Mouse (Mus musculus) liver, embryonic 11.5 days (tissue): ENCODE data around the gene Sephs2. TPM values are rescaled to one million over a fixed set of nuclear protein-coding genes. Genes with fewer than 3 reads are reported as not detected.
"Not testable (repeated sequence)": the region's sequence is repeated elsewhere in the genome, so short reads cannot be mapped to it uniquely, and the experiment has no call there.

ENCODE experiments used
- ATAC-seq: fragments of 200-750 bp; cut with Nextera tagmentation; replicated peaks from 2 replicates; pipeline ENCODE4 v1.8.0; 2017; ENCODE audit warnings: moderate number of reproducible peaks, mild to moderate bottlenecking, moderate TSS enrichment, moderate library complexity; ENCODE audit not compliant: low FRiP score
- DNase-seq: peaks from one replicate; pipeline ENCODE4 v3.0.0-alpha.2; 2017; ENCODE audit warnings: low spot score
- H3K27ac ChIP-seq: fragments of 300-500 bp; sonication (generic); 2 replicates; pipeline ENCODE4 v1.5.1; 2014; ENCODE audit warnings: mild to moderate bottlenecking, low read depth, low read length, control low read depth
- H3K27me3 ChIP-seq: fragments of 300-500 bp; sonication (generic); replicated peaks from 2 replicates; pipeline ENCODE4 v1.6.1; 2014; ENCODE audit warnings: low read length, mixed read lengths; ENCODE audit not compliant: control insufficient read depth, insufficient read depth
- H3K36me3 ChIP-seq: fragments of 300-500 bp; sonication (generic); 2 replicates; pipeline ENCODE4 v1.6.1; 2014; ENCODE audit warnings: mild to moderate bottlenecking, low read length, moderate library complexity, mixed read lengths; ENCODE audit not compliant: control insufficient read depth, insufficient read depth
- H3K4me1 ChIP-seq: fragments of 300-500 bp; sonication (generic); replicated peaks from 2 replicates; pipeline ENCODE4 v1.6.1; 2014; ENCODE audit warnings: low read length, mixed read lengths; ENCODE audit not compliant: control insufficient read depth, insufficient read depth
- H3K4me2 ChIP-seq: fragments of 300-500 bp; sonication (generic); 2 replicates; pipeline ENCODE4 v1.6.1; 2014; ENCODE audit warnings: mild to moderate bottlenecking, control low read depth, moderate library complexity
- H3K4me3 ChIP-seq: fragments of 300-500 bp; sonication (generic); 2 replicates; pipeline ENCODE4 v1.5.1; 2014; ENCODE audit warnings: low read depth, low read length, control low read depth
- H3K9ac ChIP-seq: fragments of 300-500 bp; sonication (generic); 2 replicates; pipeline ENCODE4 v1.6.1; 2014; ENCODE audit warnings: low read depth, low read length, control low read depth
- H3K9me3 ChIP-seq: fragments of 300-500 bp; sonication (generic); 2 replicates; pipeline ENCODE4 v1.6.1; 2016; ENCODE audit warnings: low read length, inconsistent platforms, mixed read lengths; ENCODE audit not compliant: control insufficient read depth
- WGBS: fragments of 180-500 bp; shearing (Covaris S2); extraction: QIAGEN DNeasy Blood & Tissue Kit; methylation state at CpG from one replicate; pipeline ENCODE4 v1.1.7; 2014; 5-methylcytosine and 5-hydroxymethylcytosine counted together
- polyA plus RNA-seq: library from polyadenylated mRNA; unstranded; fragments of >200 nt; fragmentation: Nextera tagmentation; extraction: Ambion mirVana; gene quantifications from 2 replicates; pipeline ENCODE4 v1.2.1, GENCODE M21; 2014

The Sephs2 gene
- polyA plus RNA-seq, 1 experiment from 2014 or later = 178 TPM

GRCm38 (mm10) chr7:127253341-127253740 lies 20.5 kb downstream of the Sephs2 start:
- Histone ChIP-seq H3K27ac (peak overlapping the region; percentile 88), H3K4me2 (peak overlapping the region; percentile 87), H3K36me3 (peaks cover 14% of the 10 kb centered on the region), H3K9me3 (no peaks in the 10 kb centered on the region), H3K4me3 (peak overlapping the region; percentile 49), H3K27me3 (no peaks in the 10 kb centered on the region), H3K9ac (peak overlapping the region; percentile 75), H3K4me1 (peaks cover 26% of the 10 kb centered on the region)
- DNase-seq (no peak), ATAC-seq (no peak)
- whole genome bisulfite sequencing = 77% methylated on average over 6 of the region's 6 CpGs

DNA sequence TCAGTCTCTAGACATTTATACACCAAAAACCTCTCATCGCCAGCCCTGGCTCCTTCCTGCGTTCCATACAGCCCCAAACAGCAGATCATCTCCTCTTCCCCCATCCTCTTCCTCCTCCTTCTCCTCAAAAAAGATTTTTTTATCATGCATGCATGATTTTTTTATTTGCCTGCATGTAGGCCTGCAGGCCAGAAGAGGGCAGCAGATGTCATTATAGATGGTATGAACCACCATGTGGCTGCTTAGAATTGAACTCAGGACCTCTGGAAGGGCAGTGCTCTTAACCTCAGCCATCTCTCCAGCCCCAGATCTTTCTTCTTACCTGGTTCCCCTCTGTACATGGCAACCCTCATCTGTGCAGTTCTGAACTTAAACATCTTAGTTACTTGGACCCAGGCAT lies 21.4 kb downstream of the Sephs2 start:
- Histone ChIP-seq H3K9ac (no peak overlapping the region), H3K36me3 (peaks cover 13% of the 10 kb centered on the region), H3K27ac (peak overlapping the region; percentile 32; the same call in 1 of the 2 replicates), H3K4me2 (no peak overlapping the region), H3K27me3 (no peaks in the 10 kb centered on the region), H3K4me3 (no peak overlapping the region), H3K4me1 (peaks cover 26% of the 10 kb centered on the region), H3K9me3 (no peaks in the 10 kb centered on the region)
- no peak for ATAC-seq
- 81% methylated on average over 2 of the region's 2 CpGs for WGBS
- DNase-seq = no peak

DNA sequence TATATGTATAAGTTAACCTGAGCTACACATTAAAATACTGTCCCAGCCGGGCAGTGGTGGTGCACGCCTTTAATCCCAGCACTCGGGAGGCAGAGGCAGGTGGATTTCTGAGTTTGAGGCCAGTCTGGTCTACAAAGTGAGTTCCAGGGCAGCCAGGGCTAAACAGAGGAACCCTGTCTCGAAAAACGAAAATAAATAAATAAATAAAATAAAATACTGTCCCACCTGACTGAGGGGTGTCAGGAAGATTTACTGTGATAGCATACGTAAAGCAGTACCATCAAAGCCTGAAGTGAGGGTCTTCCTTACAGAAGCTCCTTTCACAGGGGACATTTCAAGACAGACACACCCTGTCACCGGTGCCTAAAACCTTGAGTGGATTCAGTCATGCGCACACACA lies 23.3 kb downstream of the Sephs2 start:
- H3K27ac ChIP-seq, H3K4me3 ChIP-seq, H3K27me3 ChIP-seq, H3K9ac ChIP-seq, H3K9me3 ChIP-seq, ATAC-seq, H3K4me2 ChIP-seq, DNase-seq: not testable (repeated sequence)
- peaks cover 33% of the 10 kb centered on the region for H3K4me1 ChIP-seq
- WGBS = 89% methylated on average over 8 of the region's 8 CpGs
- H3K36me3 ChIP-seq = peaks cover 12% of the 10 kb centered on the region

DNA sequence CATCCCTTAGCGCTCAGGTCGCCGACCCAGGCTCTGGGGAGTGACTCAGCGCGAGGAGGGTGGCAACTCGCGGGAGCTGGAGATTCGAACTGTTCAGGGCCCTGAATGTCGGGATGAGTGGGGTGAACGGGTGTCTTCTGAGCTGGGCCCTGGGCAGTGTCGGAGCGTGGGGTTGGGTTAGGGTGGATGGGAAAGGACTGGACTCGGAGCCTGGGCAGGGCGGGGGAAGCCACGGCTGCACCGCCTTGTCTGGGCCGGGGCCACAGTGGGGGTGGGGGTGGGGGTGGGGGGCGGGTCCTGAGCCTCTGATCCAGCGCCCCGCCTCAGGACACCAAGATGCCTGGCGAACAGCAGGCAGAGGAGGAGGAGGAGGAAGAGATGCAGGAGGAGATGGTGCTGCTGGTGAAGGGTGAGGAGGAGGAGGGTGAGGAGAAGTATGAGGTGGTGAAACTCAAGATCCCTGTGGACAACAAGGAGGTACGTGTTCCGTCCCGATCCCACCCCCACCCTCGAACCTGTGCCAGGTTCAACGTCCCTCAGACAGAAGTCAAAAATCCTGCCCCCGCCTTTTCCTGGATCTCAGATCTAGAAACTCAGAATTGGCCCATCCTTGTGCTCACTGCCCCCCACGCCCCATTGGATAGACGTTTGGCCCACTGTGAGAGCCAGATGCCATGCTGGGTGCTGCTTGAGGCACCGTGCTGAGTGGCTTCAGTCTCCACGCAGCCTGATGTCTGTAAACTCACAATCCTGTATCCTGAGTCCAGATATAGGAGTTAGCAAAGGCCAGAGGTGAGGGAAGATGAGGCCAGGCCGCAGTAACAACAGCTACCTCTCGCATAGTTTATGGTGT lies 29.0 kb downstream of the Sephs2 start:
- DNase-seq (no peak), ATAC-seq (peak; percentile 67)
- H3K4me2 ChIP-seq = peak overlapping the region; percentile 94
- H3K4me3 ChIP-seq = peak overlapping the region; percentile 80
- peak overlapping the region; percentile 92 for H3K27ac ChIP-seq
- peaks cover 30% of the 10 kb centered on the region for H3K4me1 ChIP-seq
- H3K9me3 ChIP-seq = no peaks in the 10 kb centered on the region
- WGBS = 12% methylated on average over 33 of the region's 33 CpGs
- H3K27me3 ChIP-seq = no peaks in the 10 kb centered on the region
- peak overlapping the region; percentile 96 for H3K9ac ChIP-seq
- peaks cover 12% of the 10 kb centered on the region for H3K36me3 ChIP-seq

DNA sequence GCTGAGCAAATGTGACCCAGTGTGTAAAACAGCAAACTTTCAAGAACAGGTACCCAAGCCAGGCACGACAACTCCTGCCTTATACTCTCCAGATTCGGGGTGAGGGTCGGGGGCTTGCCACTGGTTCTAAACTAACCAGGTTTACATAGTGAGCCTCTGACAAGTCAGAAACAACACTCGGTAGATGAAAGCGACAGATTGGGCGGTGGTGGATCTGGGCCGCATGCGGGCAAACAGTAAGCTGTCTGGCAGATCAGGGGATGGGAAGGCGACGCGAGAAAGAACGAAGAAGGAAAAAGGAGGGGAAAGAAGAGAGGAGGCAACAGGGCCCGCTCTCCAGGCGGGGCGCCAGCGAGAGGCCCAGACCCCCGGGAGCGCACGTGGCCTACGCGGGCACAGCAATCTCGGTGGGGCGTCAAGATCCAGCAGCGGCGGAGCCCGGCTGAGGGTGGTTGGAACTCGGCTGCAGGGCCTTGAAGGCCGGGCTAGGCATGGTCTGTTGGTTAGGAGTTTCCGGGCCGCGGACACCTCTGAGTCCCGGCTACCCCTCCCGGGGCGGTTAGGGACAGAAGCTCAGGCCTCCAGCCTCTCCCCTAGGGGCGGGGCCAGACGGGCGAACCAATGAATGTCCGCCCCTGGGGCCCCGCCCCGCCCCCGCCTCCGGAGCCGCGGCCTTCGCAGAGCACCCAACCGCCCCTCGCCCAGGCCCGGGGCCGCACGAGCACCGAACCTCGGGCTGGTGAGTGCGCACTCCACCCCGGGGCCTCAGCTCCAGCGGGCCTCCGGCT lies 29.8 kb downstream of the Sephs2 start, which contains the start of gene Zfp771:
Zfp771 (plus strand) TSS at position 405 of the 788 bp plus-strand sequence.
- Histone ChIP-seq H3K9me3 (no peaks in the 10 kb centered on the region), H3K27me3 (no peaks in the 10 kb centered on the region), H3K9ac (peak within 1 kb of the TSS; percentile 96), H3K27ac (peak within 1 kb of the TSS; percentile 92), H3K4me1 (peaks cover 30% of the 10 kb centered on the region), H3K36me3 (peaks cover 12% of the 10 kb centered on the region; the same call in 1 of the 2 replicates), H3K4me2 (peak within 1 kb of the TSS; percentile 94), H3K4me3 (peak within 1 kb of the TSS; percentile 80)
- ATAC-seq (peak; percentile 95), DNase-seq (peak; percentile 98)
- 1% methylated on average over 56 of the region's 56 CpGs for WGBS

- ATAC-seq (no peak), DNase-seq (no peak)
- Histone ChIP-seq H3K4me2 (peak overlapping the region; percentile 94), H3K27ac (peak overlapping the region; percentile 92), H3K4me3 (peak overlapping the region; percentile 80), H3K4me1 (peaks cover 30% of the 10 kb centered on the region), H3K27me3 (no peaks in the 10 kb centered on the region), H3K36me3 (peaks cover 13% of the 10 kb centered on the region), H3K9me3 (no peaks in the 10 kb centered on the region), H3K9ac (peak overlapping the region; percentile 96)
- 38% methylated on average over 2 of the region's 2 CpGs for WGBS
Measured at GRCm38 (mm10) chr7:127243361-127243867, 30.4 kb downstream of the Sephs2 start.

GRCm38 (mm10) chr7:127234777-127235176 lies 39.1 kb downstream of the Sephs2 start:
- no peak for ATAC-seq
- H3K4me3 ChIP-seq = 0 out of 2 replicates have a peak overlapping the region, but pooled peaks have one; percentile 11
- no peaks in the 10 kb centered on the region for H3K27me3 ChIP-seq
- no peaks in the 10 kb centered on the region for H3K9me3 ChIP-seq
- WGBS = 94% methylated on average over 2 of the region's 2 CpGs
- no peak overlapping the region for H3K27ac ChIP-seq
- H3K4me1 ChIP-seq = peaks cover 11% of the 10 kb centered on the region
- DNase-seq = no peak
- H3K9ac ChIP-seq = no peak overlapping the region
- H3K36me3 ChIP-seq = peaks cover 36% of the 10 kb centered on the region
- no peak overlapping the region for H3K4me2 ChIP-seq

DNA sequence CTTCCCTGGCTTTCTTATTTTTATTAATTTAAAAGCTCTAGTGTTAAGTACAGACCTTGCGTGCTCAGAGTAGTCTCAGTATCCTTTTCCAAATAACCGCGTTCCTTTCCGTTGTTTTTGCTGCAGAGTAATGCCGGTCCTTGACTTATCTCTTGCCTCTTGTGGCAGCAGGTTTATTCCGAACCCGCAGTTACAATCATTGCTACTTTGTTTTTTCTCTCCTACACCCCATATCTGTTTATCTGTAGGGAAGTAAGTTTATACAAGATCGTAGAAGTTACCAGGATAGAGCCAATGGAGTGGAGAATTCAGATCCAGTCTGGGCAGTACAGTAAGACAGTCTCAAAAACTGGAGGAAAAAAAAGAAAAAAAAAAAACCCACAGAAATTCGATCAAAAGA lies 40.1 kb downstream of the Sephs2 start:
- Histone ChIP-seq H3K27me3 (no peaks in the 10 kb centered on the region), H3K9ac (peak overlapping the region; percentile 97), H3K9me3 (no peaks in the 10 kb centered on the region), H3K4me2 (peak overlapping the region; percentile 84), H3K4me3 (peak overlapping the region; percentile 97), H3K4me1 (peaks cover 11% of the 10 kb centered on the region), H3K27ac (peak overlapping the region; percentile 97), H3K36me3 (peaks cover 40% of the 10 kb centered on the region)
- 3% methylated on average over 9 of the region's 9 CpGs for WGBS
- DNase-seq (no peak), ATAC-seq (no peak)
